Mouse (Mus musculus) cerebral cortex, adult 2 months (tissue): ENCODE measurements around the gene P2ry12.

Experiments used
- WGBS: fragments of 180-500 bp; shearing (Covaris S2); methylation state at CpG from one replicate; pipeline ENCODE4 v1.1.7; 2018; 5-methylcytosine and 5-hydroxymethylcytosine counted together

The P2ry12 gene

DNA sequence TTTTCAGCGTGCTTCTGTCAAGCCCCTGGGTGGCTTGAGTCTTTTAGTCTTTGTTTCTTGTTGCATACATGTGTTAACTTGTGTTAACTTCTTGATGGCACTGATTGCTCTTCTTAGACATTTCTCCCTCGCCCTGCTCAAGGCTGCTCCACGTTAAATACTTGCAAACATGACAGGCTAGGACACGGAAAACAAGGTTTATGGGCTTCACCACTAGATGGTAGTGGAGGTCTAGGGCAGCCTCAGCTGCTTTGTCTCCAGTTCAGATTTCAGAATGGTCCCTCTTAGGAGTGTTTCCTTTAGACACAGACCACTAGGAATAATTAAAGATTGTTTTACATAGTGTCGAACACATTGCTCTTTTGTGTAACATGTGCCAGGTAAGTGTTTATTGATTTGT lies 87.4 kb downstream of the P2ry12 start:
- 28% methylated on average over 5 of the region's 5 CpGs for WGBS

DNA sequence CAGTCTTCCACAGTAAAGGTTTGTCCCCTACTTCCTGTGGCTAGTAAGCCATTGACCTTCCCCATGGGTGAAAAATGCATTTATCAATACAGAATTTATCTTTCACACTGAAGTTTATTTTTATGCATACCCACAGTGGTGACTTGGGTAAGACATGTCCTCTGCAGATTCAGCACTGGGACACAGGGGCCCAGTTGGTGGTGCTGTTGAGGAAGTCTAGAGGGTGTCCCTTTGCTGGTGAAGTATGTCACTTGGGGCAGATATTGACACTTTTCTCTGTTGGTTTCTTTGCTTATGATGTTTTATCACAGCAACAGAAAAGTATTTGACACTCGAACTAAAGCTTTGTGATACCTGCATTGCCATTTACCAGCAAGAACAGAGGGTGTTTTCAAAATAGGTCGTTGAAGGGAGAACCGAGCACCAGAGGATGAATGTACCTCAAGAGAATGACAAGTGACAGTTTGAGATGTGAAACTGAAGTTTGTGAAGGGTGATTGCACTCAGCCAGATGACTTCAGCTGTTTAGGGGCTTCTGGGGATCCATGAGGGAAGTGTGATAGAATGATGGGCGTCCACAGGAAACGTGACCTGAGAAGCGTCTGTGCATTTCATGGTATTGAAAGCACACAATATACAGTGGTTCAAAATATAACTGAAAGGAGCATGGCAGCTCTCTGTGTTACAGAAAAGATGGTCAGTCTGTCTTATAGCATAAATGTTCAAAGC lies 88.1 kb downstream of the P2ry12 start:
- 82% methylated on average over 6 of the region's 6 CpGs for WGBS

DNA sequence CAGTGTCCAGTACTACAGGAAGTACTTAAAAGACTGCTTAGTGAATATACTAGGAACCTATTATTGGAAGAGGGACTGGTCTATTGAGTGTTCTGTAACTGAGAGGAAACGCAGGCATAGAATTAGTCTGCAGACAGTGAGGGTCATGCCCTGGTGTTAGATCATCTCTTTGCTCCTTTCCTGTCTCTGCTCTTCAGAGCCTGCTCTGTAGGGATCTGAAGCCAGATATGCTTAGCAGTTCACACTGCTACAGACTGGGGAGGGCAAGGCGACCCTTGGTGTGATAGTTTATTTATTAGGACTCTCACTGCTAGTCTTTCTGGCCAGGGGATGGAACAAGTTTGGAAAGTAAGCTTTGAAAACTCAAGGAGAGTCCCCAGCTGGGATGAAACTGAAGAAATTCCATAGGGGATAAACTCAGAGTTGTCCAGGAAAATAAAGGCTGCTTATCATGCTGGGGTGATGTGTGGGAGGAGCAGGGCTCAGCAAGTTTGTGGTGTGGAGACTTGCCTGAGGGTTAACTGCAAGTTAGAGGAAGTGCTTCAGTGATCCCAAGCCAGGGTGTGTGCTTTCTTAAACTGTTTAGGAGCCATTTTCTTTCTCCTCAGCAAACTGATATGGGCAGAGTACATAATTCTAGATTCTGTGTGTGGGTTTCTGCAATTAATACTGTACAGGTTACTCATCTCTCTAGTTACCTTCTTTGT lies 92.6 kb downstream of the P2ry12 start:
- 68% methylated on average over 2 of the region's 2 CpGs for WGBS

DNA sequence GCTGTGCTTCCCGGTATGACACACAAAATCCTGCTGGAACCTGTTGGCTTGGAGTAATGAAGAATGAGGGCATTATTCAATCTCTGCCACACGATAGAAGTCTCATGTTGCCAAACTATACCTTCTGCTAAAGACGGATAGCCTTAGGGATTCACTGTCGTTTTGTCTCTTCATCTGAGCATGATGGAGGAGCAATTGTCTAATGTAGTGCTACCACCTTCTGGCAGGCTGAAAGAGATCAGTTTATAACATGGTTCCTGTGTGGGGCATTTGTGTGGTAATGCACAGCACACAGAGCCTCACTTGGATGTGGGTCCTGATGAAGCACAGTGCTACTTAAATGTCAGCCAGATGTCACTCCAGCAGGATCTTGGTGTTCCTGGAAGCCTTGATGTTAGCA lies 93.5 kb downstream of the P2ry12 start:
- 62% methylated on average over 4 of the region's 4 CpGs for WGBS

DNA sequence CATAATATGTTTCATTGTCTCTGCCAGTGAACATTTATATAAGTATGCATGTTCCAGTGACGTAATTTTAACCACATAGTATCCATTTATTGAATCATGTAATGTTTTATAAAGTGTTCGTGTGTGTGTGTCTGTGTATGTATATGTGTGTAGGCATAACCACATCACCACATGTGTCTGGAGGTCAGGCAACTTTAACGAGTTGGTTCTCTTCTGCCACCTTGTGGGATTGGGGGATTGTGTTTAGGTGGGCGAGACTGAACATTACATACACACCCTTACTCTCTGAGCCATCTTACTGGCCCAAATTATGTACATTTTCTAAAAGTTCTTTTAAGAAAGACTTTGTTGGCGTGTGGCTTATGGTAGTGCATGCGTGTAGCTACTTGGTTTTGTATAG lies 94.2 kb downstream of the P2ry12 start:
- 81% methylated on average over 6 of the region's 6 CpGs for WGBS

DNA sequence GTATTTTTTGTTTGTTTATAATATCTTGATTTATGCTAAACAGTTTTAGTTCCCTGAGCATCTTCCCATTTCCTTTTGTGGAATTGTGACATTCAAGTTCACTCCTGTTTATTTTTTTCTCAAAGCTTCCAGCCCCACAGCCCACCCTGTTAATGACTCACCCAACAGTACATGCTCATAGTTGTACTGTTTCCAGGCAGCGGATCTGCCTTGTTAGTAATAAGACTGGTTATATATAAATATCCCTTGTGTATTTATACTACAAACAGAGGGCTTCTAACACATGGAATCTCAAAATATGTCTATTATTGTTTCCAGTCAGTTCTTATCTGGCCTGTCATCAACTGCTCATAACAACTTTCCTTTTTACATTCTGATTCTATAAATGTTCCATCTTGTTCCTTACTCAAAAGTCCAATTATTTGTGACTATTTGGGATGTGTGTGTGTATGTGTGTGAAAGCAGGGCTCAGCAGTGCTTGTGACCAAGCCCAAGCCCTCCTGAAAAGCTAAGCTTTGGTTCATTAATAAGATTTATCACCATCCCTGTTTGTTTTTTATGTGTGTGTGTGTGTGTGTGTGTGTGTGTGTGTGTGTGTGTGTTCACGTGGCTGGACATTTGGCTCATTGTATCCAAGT lies 95.1 kb downstream of the P2ry12 start:
- 47% methylated on average over 2 of the region's 2 CpGs for WGBS
